Mouse (Mus musculus) ES-E14 (cell line): ENCODE measurements around the gene Fhod1.

Source experiments
- CHD2 ChIP-seq: IDR thresholded peaks from 2 replicates; pipeline ENCODE4 v1.6.1; 2014; ENCODE audit warnings: mild to moderate bottlenecking, low read depth, low read length, inconsistent platforms
- HCFC1 ChIP-seq: IDR thresholded peaks from 2 replicates; pipeline ENCODE4 v1.6.1; 2012; ENCODE audit warnings: low read length, inconsistent platforms, borderline replicate concordance; ENCODE audit not compliant: insufficient read depth
- MAFK ChIP-seq: IDR thresholded peaks from 2 replicates; pipeline ENCODE4 v1.6.1; 2014; ENCODE audit warnings: mild to moderate bottlenecking, low read depth, low read length, inconsistent platforms; ENCODE audit not compliant: insufficient read depth
- ZC3H11A ChIP-seq: IDR thresholded peaks from 2 replicates; pipeline ENCODE4 v1.6.1; 2012; ENCODE audit warnings: low read depth, mild to moderate bottlenecking, inconsistent platforms, low read length, borderline replicate concordance
- ZNF384 ChIP-seq: IDR thresholded peaks from 2 replicates; pipeline ENCODE4 v1.6.1; 2012; ENCODE audit warnings: low read depth, low read length, inconsistent platforms

- no peak for TF ChIP-seq MAFK
- no peak for TF ChIP-seq HCFC1
- no peak for TF ChIP-seq ZC3H11A
- no peak for TF ChIP-seq CHD2
- no peak for TF ChIP-seq ZNF384
These were observed 39.4 kb upstream of the Fhod1 start for GRCm38 (mm10) chr8:105387151-105387550.
